Mouse (Mus musculus): ENCODE measurements around the gene Gpr15. TPM values are rescaled to one million over a fixed set of nuclear protein-coding genes. Genes with fewer than 3 reads are reported as not detected.
A peak's percentile ranks its signal among the peaks of the same experiment; 100 is the strongest.

The Gpr15 gene
- total and polyA plus RNA-seq, 2 experiments from 2014 or later = 0.10 TPM; not detected in 1

- under 1% methylated on average over 25 of the region's 25 CpGs for WGBS
- Histone ChIP-seq H3K4me1 (ENCODE audit: control insufficient read depth, insufficient read depth) (peaks cover 13% of the 10 kb centered on the region), H3K9ac (replicated peaks; ENCODE audit: low read depth, low read length) (peak overlapping the region; percentile 65), H3K4me3 (ENCODE audit: low read depth, low read length) (peak overlapping the region; percentile 86), H3K27ac (ENCODE audit: low read depth) (peak overlapping the region; percentile 76), H3K9me3 (replicated peaks; ENCODE audit: control insufficient read depth, low read length) (no peaks in the 10 kb centered on the region), H3K4me2 (ENCODE audit: low read depth, low read length) (peak overlapping the region; percentile 93), H3K27me3 (ENCODE audit: control insufficient read depth, insufficient read depth, low read length) (no peaks in the 10 kb centered on the region), H3K36me3 (replicated peaks; ENCODE audit: control insufficient read depth, insufficient read depth, low read length) (peaks cover 24% of the 10 kb centered on the region)
- 0 out of 2 replicates have a peak, but pooled peaks have one; percentile 1 for ATAC-seq (ENCODE audit: insufficient read depth, low read depth)
- no peak for DNase-seq (ENCODE audit: low spot score)
- TF ChIP-seq EP300 (IDR thresholded peaks at IDR 0.05; ENCODE audit: low read depth) (no peak), CTCF (IDR thresholded peaks at IDR 0.05; ENCODE audit: low read depth) (no peak)
Observed at GRCm38 (mm10) chr16:58670643-58671042, 48.2 kb downstream of the Gpr15 start.

DNA sequence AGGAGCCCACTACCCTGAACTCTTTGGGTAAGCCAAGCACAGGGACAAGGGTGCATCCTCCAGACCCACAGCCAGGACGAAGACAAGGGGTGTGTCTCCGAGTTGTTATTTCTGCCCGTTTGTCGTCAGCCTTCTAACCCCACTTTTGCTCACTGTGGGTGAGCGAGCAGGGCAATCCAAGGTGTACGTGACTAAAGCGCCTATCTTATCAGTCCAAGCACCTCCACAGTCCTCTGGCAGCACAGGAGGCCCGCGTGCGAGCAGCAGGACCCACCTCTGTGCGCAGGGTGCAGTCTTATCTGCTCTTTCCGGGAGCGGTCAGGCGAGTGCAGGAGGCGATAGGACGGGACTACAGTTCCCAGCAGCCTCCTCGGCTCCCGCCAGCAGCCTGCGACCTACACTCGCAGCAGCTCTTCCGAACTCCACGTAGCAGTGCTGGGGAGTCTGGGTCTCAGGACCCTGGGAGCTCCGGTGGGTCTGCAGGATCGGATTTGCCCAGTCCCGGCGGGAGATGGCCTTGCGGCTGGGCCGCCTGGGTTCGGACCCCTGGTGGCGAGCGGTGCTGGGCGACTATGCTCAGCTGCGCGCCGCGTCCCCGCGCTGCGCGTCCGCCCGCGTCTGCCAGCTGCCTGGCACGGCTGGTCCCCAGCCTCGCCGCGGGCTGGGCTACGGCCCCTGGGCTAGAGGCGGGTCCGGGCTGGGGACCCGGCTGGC is 48.8 kb downstream of the Gpr15 start, which contains the start of gene Cpox:
Gene Cpox, plus strand, starts transcription at position 376 of the 714 bp plus-strand sequence.
- WGBS = under 1% methylated on average over 51 of the region's 51 CpGs
- Histone ChIP-seq H3K27me3 (ENCODE audit: control insufficient read depth, insufficient read depth, low read length) (no peaks in the 10 kb centered on the region), H3K4me1 (ENCODE audit: control insufficient read depth, insufficient read depth) (peaks cover 13% of the 10 kb centered on the region), H3K27ac (ENCODE audit: low read depth) (peak within 1 kb of the TSS; percentile 76), H3K36me3 (replicated peaks; ENCODE audit: control insufficient read depth, insufficient read depth, low read length) (peaks cover 21% of the 10 kb centered on the region), H3K4me2 (ENCODE audit: low read depth, low read length) (peak within 1 kb of the TSS; percentile 93), H3K9me3 (replicated peaks; ENCODE audit: control insufficient read depth, low read length) (no peaks in the 10 kb centered on the region), H3K4me3 (ENCODE audit: low read depth, low read length) (peak within 1 kb of the TSS; percentile 86), H3K9ac (replicated peaks; ENCODE audit: low read depth, low read length) (peak within 1 kb of the TSS; percentile 65)
- ATAC-seq (ENCODE audit: insufficient read depth, low read depth) (peak; percentile 97), DNase-seq (ENCODE audit: low spot score) (peak; percentile 87)
- TF ChIP-seq CTCF (IDR thresholded peaks at IDR 0.05; ENCODE audit: low read depth) (no peak), EP300 (IDR thresholded peaks at IDR 0.05; ENCODE audit: low read depth) (no peak)

GRCm38 (mm10) chr16:58669264-58669663 is 49.6 kb downstream of the Gpr15 start:
- Histone ChIP-seq H3K4me3 (ENCODE audit: low read depth, low read length) (peak overlapping the region; percentile 86; the same call in 1 of the 2 replicates), H3K27me3 (ENCODE audit: control insufficient read depth, insufficient read depth, low read length) (no peaks in the 10 kb centered on the region), H3K4me1 (ENCODE audit: control insufficient read depth, insufficient read depth) (peaks cover 13% of the 10 kb centered on the region), H3K9ac (replicated peaks; ENCODE audit: low read depth, low read length) (no peak overlapping the region), H3K4me2 (ENCODE audit: low read depth, low read length) (peak overlapping the region; percentile 93), H3K36me3 (replicated peaks; ENCODE audit: control insufficient read depth, insufficient read depth, low read length) (peaks cover 13% of the 10 kb centered on the region), H3K27ac (ENCODE audit: low read depth) (peak overlapping the region; percentile 21), H3K9me3 (replicated peaks; ENCODE audit: control insufficient read depth, low read length) (no peaks in the 10 kb centered on the region)
- DNase-seq (ENCODE audit: low spot score) = no peak
- no peak for TF ChIP-seq CTCF (IDR thresholded peaks at IDR 0.05; ENCODE audit: low read depth)
- TF ChIP-seq EP300 (IDR thresholded peaks at IDR 0.05; ENCODE audit: low read depth) = no peak
- ATAC-seq (ENCODE audit: insufficient read depth, low read depth) = no peak
- WGBS = 6% methylated on average over 5 of the region's 5 CpGs

- H3K4me1 ChIP-seq (ENCODE audit: control insufficient read depth, insufficient read depth) = peaks cover 13% of the 10 kb centered on the region
- WGBS = 59% methylated on average over 3 of the region's 3 CpGs
- H3K27me3 ChIP-seq (ENCODE audit: control insufficient read depth, insufficient read depth, low read length) = no peaks in the 10 kb centered on the region
- H3K9me3 ChIP-seq (replicated peaks; ENCODE audit: control insufficient read depth, low read length) = no peaks in the 10 kb centered on the region
- ATAC-seq (ENCODE audit: insufficient read depth, low read depth) (no peak), DNase-seq (ENCODE audit: low spot score) (no peak)
- no peak overlapping the region for H3K9ac ChIP-seq (replicated peaks; ENCODE audit: low read depth, low read length)
- H3K27ac ChIP-seq (ENCODE audit: low read depth) = no peak overlapping the region
- no peak overlapping the region for H3K4me3 ChIP-seq (ENCODE audit: low read depth, low read length)
- no peak overlapping the region for H3K4me2 ChIP-seq (ENCODE audit: low read depth, low read length)
- peaks cover 6% of the 10 kb centered on the region; the same call in 1 of the 2 replicates for H3K36me3 ChIP-seq (replicated peaks; ENCODE audit: control insufficient read depth, insufficient read depth, low read length)
- TF ChIP-seq CTCF (IDR thresholded peaks at IDR 0.05; ENCODE audit: low read depth) = no peak
- no peak for TF ChIP-seq EP300 (IDR thresholded peaks at IDR 0.05; ENCODE audit: low read depth)
Observed at GRCm38 (mm10) chr16:58668586-58668985, 50.3 kb downstream of the Gpr15 start.

Small RNA genes lying within 50 kb of the gene (microRNA-seq; reads per million reads assigned to microRNA genes)
- not detected for gene Gm27564

Other genes with a start within 250 kb of the Gpr15 start
- 7.8 and 7.9 TPM in 2 replicates for gene St3gal6, start 194.8 kb downstream of the Gpr15 start, total RNA-seq (2014; rRNA removed; ENCODE audit: low replicate concordance)
- 14.7 and 17.2 TPM in 2 replicates for gene St3gal6, start 194.8 kb downstream of the Gpr15 start, polyA plus RNA-seq (2015; fragmentation: Nextera tagmentation; extraction: Ambion mirVana)
- not detected in 2 replicates for gene Gm813, start 102.1 kb downstream of the Gpr15 start, total RNA-seq (2014; rRNA removed; ENCODE audit: low replicate concordance)
- gene Gm813, start 102.1 kb downstream of the Gpr15 start, polyA plus RNA-seq (2015; fragmentation: Nextera tagmentation; extraction: Ambion mirVana) = not detected in 2 replicates
- not detected in 2 replicates for gene E330017A01Rik, start 80.3 kb downstream of the Gpr15 start, total RNA-seq (2014; rRNA removed; ENCODE audit: low replicate concordance)
- not detected in 2 replicates for gene E330017A01Rik, start 80.3 kb downstream of the Gpr15 start, polyA plus RNA-seq (2015; fragmentation: Nextera tagmentation; extraction: Ambion mirVana)
- gene Cpox, start 48.8 kb downstream of the Gpr15 start, total RNA-seq (2014; rRNA removed; ENCODE audit: low replicate concordance) = 27.4 and 35.4 TPM in 2 replicates
- 15.4 and 15.6 TPM in 2 replicates for gene Cpox, start 48.8 kb downstream of the Gpr15 start, polyA plus RNA-seq (2015; fragmentation: Nextera tagmentation; extraction: Ambion mirVana)
- gene Cldnd1, start 8.8 kb upstream of the Gpr15 start, total RNA-seq (2014; rRNA removed; ENCODE audit: low replicate concordance) = 24.0 and 43.9 TPM in 2 replicates
- 72.0 and 72.8 TPM in 2 replicates for gene Cldnd1, start 8.8 kb upstream of the Gpr15 start, polyA plus RNA-seq (2015; fragmentation: Nextera tagmentation; extraction: Ambion mirVana)
- gene Olfr172, start 44.1 kb upstream of the Gpr15 start, total RNA-seq (2014; rRNA removed; ENCODE audit: low replicate concordance) = not detected in 2 replicates
- gene Olfr172, start 44.1 kb upstream of the Gpr15 start, polyA plus RNA-seq (2015; fragmentation: Nextera tagmentation; extraction: Ambion mirVana) = not detected in 2 replicates
- not detected in 2 replicates for gene Olfr173, start 81.2 kb upstream of the Gpr15 start, total RNA-seq (2014; rRNA removed; ENCODE audit: low replicate concordance)
- gene Olfr173, start 81.2 kb upstream of the Gpr15 start, polyA plus RNA-seq (2015; fragmentation: Nextera tagmentation; extraction: Ambion mirVana) = not detected in 2 replicates
- not detected in 2 replicates for gene Olfr175-ps1, start 107.7 kb upstream of the Gpr15 start, total RNA-seq (2014; rRNA removed; ENCODE audit: low replicate concordance)
- gene Olfr175-ps1, start 107.7 kb upstream of the Gpr15 start, polyA plus RNA-seq (2015; fragmentation: Nextera tagmentation; extraction: Ambion mirVana) = not detected in 2 replicates
- not detected in 2 replicates for gene Olfr177, start 155.7 kb upstream of the Gpr15 start, total RNA-seq (2014; rRNA removed; ENCODE audit: low replicate concordance)
- gene Olfr177, start 155.7 kb upstream of the Gpr15 start, polyA plus RNA-seq (2015; fragmentation: Nextera tagmentation; extraction: Ambion mirVana) = not detected in 2 replicates
- not detected in 2 replicates for gene Olfr178, start 173.0 kb upstream of the Gpr15 start, total RNA-seq (2014; rRNA removed; ENCODE audit: low replicate concordance)
- gene Olfr178, start 173.0 kb upstream of the Gpr15 start, polyA plus RNA-seq (2015; fragmentation: Nextera tagmentation; extraction: Ambion mirVana) = not detected in 2 replicates
- not detected in 2 replicates for gene Olfr181, start 209.7 kb upstream of the Gpr15 start, total RNA-seq (2014; rRNA removed; ENCODE audit: low replicate concordance)
- not detected in 2 replicates for gene Olfr181, start 209.7 kb upstream of the Gpr15 start, polyA plus RNA-seq (2015; fragmentation: Nextera tagmentation; extraction: Ambion mirVana)
- gene Olfr180, start 210.3 kb upstream of the Gpr15 start, total RNA-seq (2014; rRNA removed; ENCODE audit: low replicate concordance) = not detected in 2 replicates
- gene Olfr180, start 210.3 kb upstream of the Gpr15 start, polyA plus RNA-seq (2015; fragmentation: Nextera tagmentation; extraction: Ambion mirVana) = not detected in 2 replicates

Data from heart, postnatal 0 days (tissue).